Mouse (Mus musculus) thymus, adult 18-20 months (tissue): ENCODE results near the gene Tmcc1.

Experiments used
- DNase-seq, 2 experiments: peaks; one replicate each; pipeline ENCODE4 v3.0.0; 2022; ENCODE audit warnings: mixed read lengths in 2 of 2

Gene Tmcc1

DNA sequence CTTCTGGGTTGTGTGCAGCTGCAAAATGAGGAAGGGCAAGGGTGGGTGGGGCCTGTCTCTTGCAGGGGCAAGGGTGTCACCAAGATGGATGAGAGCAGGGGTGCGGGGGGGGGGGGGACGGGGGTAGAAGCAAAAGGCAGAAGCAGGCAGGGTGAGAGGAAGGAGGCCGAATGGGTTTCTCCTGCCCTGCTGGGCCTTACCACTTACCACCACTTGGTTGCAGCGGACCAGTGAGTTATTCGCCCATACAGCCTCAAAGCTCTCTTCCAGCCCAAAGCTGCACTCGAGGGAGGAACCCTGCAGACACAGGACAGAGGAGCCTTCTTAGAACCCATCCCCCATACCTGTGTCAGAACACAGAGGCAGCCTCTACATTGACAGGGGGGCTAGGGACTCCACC is 223.3 kb downstream of the Tmcc1 start:
- no peak for DNase-seq

DNA sequence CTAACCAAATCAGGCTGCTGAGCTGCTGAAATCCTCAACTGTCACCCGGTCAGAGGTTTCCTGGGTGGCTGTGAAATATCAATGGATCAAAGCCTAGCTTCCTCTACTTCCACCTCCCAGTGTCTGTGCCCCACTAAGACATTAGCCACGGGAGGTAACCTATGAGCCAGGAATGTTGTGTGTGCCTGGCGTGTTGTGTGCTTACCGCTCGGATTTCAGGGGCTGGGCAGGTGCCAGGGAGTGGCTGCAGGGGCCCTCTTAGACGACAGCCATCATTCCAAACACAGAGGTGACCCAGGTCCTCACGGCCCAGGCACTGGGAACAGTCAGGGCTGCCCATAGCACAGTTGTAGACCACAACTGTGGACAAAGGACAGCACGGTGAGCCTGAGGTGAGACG is 224.2 kb downstream of the Tmcc1 start:
- DNase-seq = no peak

DNA sequence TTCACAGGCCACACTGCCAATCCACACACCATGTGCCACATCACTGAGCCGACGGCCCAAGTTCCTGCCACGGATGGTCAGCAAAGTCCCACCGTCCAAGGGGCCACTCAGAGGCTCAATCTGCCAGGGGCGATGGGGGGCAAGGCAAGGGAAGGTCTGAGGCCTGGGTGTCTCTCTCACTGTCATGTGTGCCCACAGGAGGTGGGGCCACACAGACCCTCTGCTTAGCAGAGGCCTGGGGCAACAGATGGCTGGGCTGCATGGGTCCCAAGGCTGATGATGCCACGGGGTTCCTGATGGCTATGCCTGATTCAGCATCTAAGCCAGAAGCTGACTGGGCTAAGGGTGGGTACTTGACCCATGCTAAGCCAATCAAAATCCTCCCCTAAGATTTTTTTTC is 224.6 kb downstream of the Tmcc1 start:
- no peak for DNase-seq
